17 mouse cellular contexts compared by ENCODE assay signal in genomic region chr10:6301514-6301913, GRCm38 (mm10).
DNase-seq lines count a peak whose midpoint lies in the region; ATAC-seq lines count a peak whose summit lies in the region.
"Had no signal": no experiment of that assay in that cellular context is flagged by ENCODE, and none has a peak within 500 bp of the region (broad histone marks: within the 10 kb centered on the region; RNA-seq: fewer than 3 reads in every experiment).

No protein-coding gene starts in this region.

- H3K27ac ChIP-seq in kidney, embryonic 16.5 days (ENCODE audit: low read length), result no peak overlapping the region
- no peak overlapping the region for H3K27ac ChIP-seq in liver, embryonic 11.5 days (ENCODE audit: low read depth, low read length)
- H3K27ac ChIP-seq: heart, embryonic 10.5 days; hindbrain, embryonic 14.5 days; kidney, postnatal 0 days; left cerebral cortex, adult 2 months; neural tube, embryonic 13.5 days had no signal

- H3K4me1 ChIP-seq in kidney, embryonic 16.5 days (ENCODE audit: insufficient read depth, low read length), result no peaks in the 10 kb centered on the region
- H3K4me1 ChIP-seq in liver, embryonic 11.5 days (replicated peaks; ENCODE audit: control insufficient read depth, insufficient read depth, low read length), result no peaks in the 10 kb centered on the region
- H3K4me1 ChIP-seq: heart, embryonic 10.5 days; neural tube, embryonic 13.5 days had no signal

- no peaks in the 10 kb centered on the region for H3K36me3 ChIP-seq in kidney, embryonic 16.5 days (ENCODE audit: insufficient read depth, low read length)
- no peaks in the 10 kb centered on the region for H3K36me3 ChIP-seq in liver, embryonic 11.5 days (ENCODE audit: control insufficient read depth, insufficient read depth, low read length)
- H3K36me3 ChIP-seq: heart, embryonic 10.5 days; neural tube, embryonic 13.5 days had no signal

- no peak overlapping the region for H3K9ac ChIP-seq in kidney, embryonic 16.5 days (replicated peaks; ENCODE audit: low read length)
- no peak overlapping the region for H3K9ac ChIP-seq in liver, embryonic 11.5 days (ENCODE audit: low read depth, low read length)
- H3K9ac ChIP-seq: hindbrain, embryonic 14.5 days; neural tube, embryonic 13.5 days had no signal

- H3K27me3 ChIP-seq in kidney, embryonic 16.5 days (ENCODE audit: insufficient read depth, low read length), result no peaks in the 10 kb centered on the region
- H3K27me3 ChIP-seq in liver, embryonic 11.5 days (replicated peaks; ENCODE audit: control insufficient read depth, insufficient read depth, low read length), result no peaks in the 10 kb centered on the region
- H3K27me3 ChIP-seq: neural tube, embryonic 13.5 days had no signal

- H3K4me3 ChIP-seq in kidney, embryonic 16.5 days (ENCODE audit: low read length), result no peak overlapping the region
- no peak overlapping the region for H3K4me3 ChIP-seq in liver, embryonic 11.5 days (ENCODE audit: low read depth, low read length)
- H3K4me3 ChIP-seq: heart, embryonic 10.5 days; left cerebral cortex, adult 2 months; neural tube, embryonic 13.5 days had no signal

- H3K4me2 ChIP-seq in kidney, embryonic 16.5 days (replicated peaks; ENCODE audit: low read depth, low read length), result no peak overlapping the region
- no peak overlapping the region for H3K4me2 ChIP-seq in liver, embryonic 11.5 days
- H3K4me2 ChIP-seq: hindbrain, embryonic 14.5 days; midbrain, embryonic 11.5 days; neural tube, embryonic 13.5 days had no signal

- peak; percentile 6 to 23 for DNase-seq in cerebellum, adult 18-20 months
- no peak for DNase-seq in cerebellum, postnatal 4 days (ENCODE audit: low spot score in 2 of 2)
- peak; percentile 2 for DNase-seq in kidney, postnatal 14 days
- DNase-seq in NIH3T3 (ENCODE audit: low read depth), result peak; percentile 16
- no peak for DNase-seq in neural tube, embryonic 10.5 days (ENCODE audit: extremely low spot score, low spot score)
- no peak for DNase-seq in liver, embryonic 11.5 days (ENCODE audit: low spot score)
- DNase-seq: adrenal gland, adult 8-10 months; thymus, postnatal 25 days had no signal

- H3K9me3 ChIP-seq in kidney, embryonic 16.5 days (ENCODE audit: low read length), result no peaks in the 10 kb centered on the region
- no peaks in the 10 kb centered on the region for H3K9me3 ChIP-seq in liver, embryonic 11.5 days (ENCODE audit: control insufficient read depth, low read length)
- H3K9me3 ChIP-seq: heart, embryonic 10.5 days; neural tube, embryonic 13.5 days had no signal

- no peak for ATAC-seq in kidney, embryonic 16.5 days (ENCODE audit: low FRiP score, low TSS enrichment)
- peak; percentile 71 to 88 for ATAC-seq in hematopoietic stem cell, adult 5-6 weeks (replicated peaks in 1 of 2; ENCODE audit: insufficient read depth in 1 of 2, low FRiP score in 2 of 2, low TSS enrichment in 1 of 2, low read depth in 1 of 2, poor library complexity in 2 of 2, severe bottlenecking in 2 of 2)
- no peak for ATAC-seq in liver, embryonic 11.5 days (replicated peaks; ENCODE audit: low FRiP score)
- ATAC-seq: intestine, embryonic 16.5 days had no signal

Comparison
In these comparisons a context has a peak if more than half of its experiments do, and no peak if none do; other contexts are left out.
1. DNase-seq: peak in cerebellum, adult 18-20 months (2 of 2), kidney, postnatal 14 days (single experiment) and NIH3T3 (single experiment); none in cerebellum, postnatal 4 days (0 of 2), neural tube, embryonic 10.5 days (single experiment) and liver, embryonic 11.5 days (single experiment).
2. ATAC-seq: peak in hematopoietic stem cell, adult 5-6 weeks (2 of 2); none in kidney, embryonic 16.5 days (single experiment) and liver, embryonic 11.5 days (single experiment).